Mouse (Mus musculus) ES-E14 (cell line): Measurements from ENCODE around the gene Tmem247.

Source experiments
- CHD2 ChIP-seq: IDR thresholded peaks from 2 replicates; pipeline ENCODE4 v1.6.1; 2014; ENCODE audit warnings: mild to moderate bottlenecking, low read depth, low read length, inconsistent platforms
- HCFC1 ChIP-seq: IDR thresholded peaks from 2 replicates; pipeline ENCODE4 v1.6.1; 2012; ENCODE audit warnings: low read length, inconsistent platforms, borderline replicate concordance; ENCODE audit not compliant: insufficient read depth
- MAFK ChIP-seq: IDR thresholded peaks from 2 replicates; pipeline ENCODE4 v1.6.1; 2014; ENCODE audit warnings: mild to moderate bottlenecking, low read depth, low read length, inconsistent platforms; ENCODE audit not compliant: insufficient read depth
- ZC3H11A ChIP-seq: IDR thresholded peaks from 2 replicates; pipeline ENCODE4 v1.6.1; 2012; ENCODE audit warnings: low read depth, mild to moderate bottlenecking, inconsistent platforms, low read length, borderline replicate concordance
- ZNF384 ChIP-seq: IDR thresholded peaks from 2 replicates; pipeline ENCODE4 v1.6.1; 2012; ENCODE audit warnings: low read depth, low read length, inconsistent platforms

- TF ChIP-seq ZC3H11A (no peak), HCFC1 (no peak), ZNF384 (no peak), MAFK (no peak), CHD2 (no peak)
These were observed 28.9 kb downstream of the Tmem247 start for GRCm38 (mm10) chr17:86946078-86946477.
